Mouse (Mus musculus) stomach, embryonic 15.5 days (tissue): ENCODE data around the gene Rft1. TPM values are rescaled to one million over a fixed set of nuclear protein-coding genes. Genes with fewer than 3 reads are reported as not detected.

Experiments used
- ATAC-seq: fragments of 200-750 bp; cut with Nextera tagmentation; 2 replicates; pipeline ENCODE4 v1.8.0; 2017; ENCODE audit warnings: low read depth, moderate number of reproducible peaks, moderate TSS enrichment; ENCODE audit not compliant: insufficient read depth, low FRiP score
- H3K27ac ChIP-seq: fragments of 300-500 bp; sonication (generic); 2 replicates; pipeline ENCODE4 v1.5.1; 2015; ENCODE audit warnings: mild to moderate bottlenecking, inconsistent platforms
- H3K27me3 ChIP-seq: fragments of 300-500 bp; sonication (generic); replicated peaks from 2 replicates; pipeline ENCODE4 v1.6.1; 2015; ENCODE audit warnings: inconsistent platforms
- H3K36me3 ChIP-seq: fragments of 300-500 bp; sonication (generic); 2 replicates; pipeline ENCODE4 v1.6.1; 2015; ENCODE audit warnings: inconsistent platforms
- H3K4me1 ChIP-seq: fragments of 300-500 bp; sonication (generic); 2 replicates; pipeline ENCODE4 v1.6.1; 2015; ENCODE audit warnings: inconsistent platforms
- H3K4me2 ChIP-seq: fragments of 300-500 bp; sonication (generic); 2 replicates; pipeline ENCODE4 v1.6.1; 2015; ENCODE audit warnings: mild to moderate bottlenecking, inconsistent platforms
- H3K4me3 ChIP-seq: fragments of 300-500 bp; sonication (generic); replicated peaks from 2 replicates; pipeline ENCODE4 v1.5.1; 2015; ENCODE audit warnings: inconsistent platforms
- H3K9ac ChIP-seq: fragments of 300-500 bp; sonication (generic); 2 replicates; pipeline ENCODE4 v1.6.1; 2015; ENCODE audit warnings: inconsistent platforms
- H3K9me3 ChIP-seq: fragments of 300-500 bp; sonication (generic); 2 replicates; pipeline ENCODE4 v1.6.1; 2016; ENCODE audit warnings: inconsistent platforms
- WGBS: fragments of 180-500 bp; shearing (Covaris S2); methylation state at CpG from one replicate; pipeline ENCODE4 v1.1.7; 2015; 5-methylcytosine and 5-hydroxymethylcytosine counted together
- polyA plus RNA-seq: library from polyadenylated mRNA; unstranded; fragments of >200 nt; fragmentation: Nextera tagmentation; extraction: Ambion mirVana; gene quantifications from 2 replicates; pipeline ENCODE4 v1.2.1, GENCODE M21; 2015

Gene Rft1
- polyA plus RNA-seq, 1 experiment from 2014 or later: 14.7 TPM

GRCm38 (mm10) chr14:30648478-30648877, 5.7 kb upstream of the Rft1 start:
- Histone ChIP-seq H3K9me3 (no peaks in the 10 kb centered on the region), H3K27ac (no peak overlapping the region), H3K4me2 (no peak overlapping the region), H3K9ac (no peak overlapping the region), H3K27me3 (no peaks in the 10 kb centered on the region), H3K4me3 (no peak overlapping the region), H3K36me3 (no peaks in the 10 kb centered on the region), H3K4me1 (no peaks in the 10 kb centered on the region)
- ATAC-seq: no peak
- WGBS: 45% methylated on average over 3 of the region's 3 CpGs

- Histone ChIP-seq H3K27ac (no peak overlapping the region), H3K4me2 (no peak overlapping the region), H3K9ac (no peak overlapping the region), H3K9me3 (no peaks in the 10 kb centered on the region), H3K36me3 (no peaks in the 10 kb centered on the region), H3K4me3 (no peak overlapping the region), H3K27me3 (no peaks in the 10 kb centered on the region), H3K4me1 (peaks cover 1% of the 10 kb centered on the region; the same call in 1 of the 2 replicates)
- WGBS: 82% methylated on average over 8 of the region's 8 CpGs
- no peak for ATAC-seq
Observed at GRCm38 (mm10) chr14:30649745-30650144, 4.4 kb upstream of the Rft1 start.

GRCm38 (mm10) chr14:30650969-30651368, 3.2 kb upstream of the Rft1 start:
- H3K27ac ChIP-seq: no peak overlapping the region
- WGBS: 18% methylated on average over 4 of the region's 4 CpGs
- H3K27me3 ChIP-seq: no peaks in the 10 kb centered on the region
- peak; percentile 74 for ATAC-seq
- H3K36me3 ChIP-seq: no peaks in the 10 kb centered on the region
- H3K9ac ChIP-seq: no peak overlapping the region
- H3K4me1 ChIP-seq: peaks cover 5% of the 10 kb centered on the region; the same call in 1 of the 2 replicates
- H3K4me2 ChIP-seq: no peak overlapping the region
- H3K4me3 ChIP-seq: no peak overlapping the region
- no peaks in the 10 kb centered on the region for H3K9me3 ChIP-seq

- no peak for ATAC-seq
- Histone ChIP-seq H3K4me3 (peak overlapping the region; percentile 100), H3K9me3 (no peaks in the 10 kb centered on the region), H3K9ac (peak overlapping the region; percentile 99), H3K36me3 (no peaks in the 10 kb centered on the region), H3K4me2 (peak overlapping the region; percentile 73), H3K27ac (peak overlapping the region; percentile 89), H3K4me1 (peaks cover 5% of the 10 kb centered on the region; the same call in 1 of the 2 replicates), H3K27me3 (no peaks in the 10 kb centered on the region)
- 41% methylated on average over 4 of the region's 4 CpGs for WGBS
Observed at GRCm38 (mm10) chr14:30654691-30655228, 600 bp downstream of the Rft1 start.

GRCm38 (mm10) chr14:30655531-30655930, 1.4 kb downstream of the Rft1 start:
- no peak for ATAC-seq

GRCm38 (mm10) chr14:30666061-30666460, 11.9 kb downstream of the Rft1 start:
- no peak overlapping the region for H3K4me2 ChIP-seq
- H3K36me3 ChIP-seq: peaks cover 45% of the 10 kb centered on the region
- no peak overlapping the region for H3K27ac ChIP-seq
- no peak overlapping the region for H3K4me3 ChIP-seq
- H3K9me3 ChIP-seq: no peaks in the 10 kb centered on the region
- ATAC-seq: no peak
- no peaks in the 10 kb centered on the region for H3K4me1 ChIP-seq
- H3K9ac ChIP-seq: no peak overlapping the region
- WGBS: 72% methylated on average over 3 of the region's 3 CpGs
- H3K27me3 ChIP-seq: no peaks in the 10 kb centered on the region

More at GRCm38 (mm10) chr14:30655531-30655930, 1.4 kb downstream of the Rft1 start:
- H3K4me2 ChIP-seq: no peak overlapping the region
- no peak overlapping the region for H3K9ac ChIP-seq
- WGBS: 91% methylated on average over 1 of the region's 1 CpGs
- H3K27me3 ChIP-seq: no peaks in the 10 kb centered on the region
- H3K9me3 ChIP-seq: no peaks in the 10 kb centered on the region
- peaks cover 5% of the 10 kb centered on the region; the same call in 1 of the 2 replicates for H3K4me1 ChIP-seq
- no peak overlapping the region for H3K27ac ChIP-seq
- H3K36me3 ChIP-seq: 0 out of 2 replicates have a peak, but pooled peaks cover 3% of the 10 kb centered on the region
- no peak overlapping the region for H3K4me3 ChIP-seq

- Histone ChIP-seq H3K4me2 (no peak overlapping the region), H3K9ac (no peak overlapping the region), H3K4me3 (no peak overlapping the region), H3K36me3 (peaks cover 43% of the 10 kb centered on the region), H3K9me3 (no peaks in the 10 kb centered on the region), H3K27ac (no peak overlapping the region), H3K27me3 (no peaks in the 10 kb centered on the region), H3K4me1 (no peaks in the 10 kb centered on the region)
- no peak for ATAC-seq
- 85% methylated on average over 4 of the region's 4 CpGs for WGBS
Observed at GRCm38 (mm10) chr14:30666604-30667003, 12.4 kb downstream of the Rft1 start.

GRCm38 (mm10) chr14:30670161-30670560, 16.0 kb downstream of the Rft1 start:
- Histone ChIP-seq H3K4me3 (no peak overlapping the region), H3K36me3 (peaks cover 38% of the 10 kb centered on the region), H3K4me1 (no peaks in the 10 kb centered on the region), H3K27me3 (no peaks in the 10 kb centered on the region), H3K9ac (no peak overlapping the region), H3K9me3 (no peaks in the 10 kb centered on the region), H3K27ac (no peak overlapping the region), H3K4me2 (no peak overlapping the region)
- ATAC-seq: no peak
- whole genome bisulfite sequencing: 90% methylated on average over 6 of the region's 6 CpGs

- ATAC-seq: no peak
- Histone ChIP-seq H3K4me1 (no peaks in the 10 kb centered on the region), H3K9me3 (no peaks in the 10 kb centered on the region), H3K4me3 (no peak overlapping the region), H3K4me2 (no peak overlapping the region), H3K27me3 (no peaks in the 10 kb centered on the region), H3K36me3 (peaks cover 34% of the 10 kb centered on the region), H3K9ac (no peak overlapping the region), H3K27ac (no peak overlapping the region)
- 69% methylated on average over 15 of the region's 15 CpGs for WGBS
Observed at GRCm38 (mm10) chr14:30671095-30671985, 17.2 kb downstream of the Rft1 start.

- H3K27ac ChIP-seq: no peak overlapping the region
- H3K9me3 ChIP-seq: no peaks in the 10 kb centered on the region
- no peak overlapping the region for H3K4me2 ChIP-seq
- H3K4me1 ChIP-seq: no peaks in the 10 kb centered on the region
- no peaks in the 10 kb centered on the region for H3K27me3 ChIP-seq
- H3K9ac ChIP-seq: no peak overlapping the region
- no peak overlapping the region for H3K4me3 ChIP-seq
- peaks cover 33% of the 10 kb centered on the region for H3K36me3 ChIP-seq
- peak; percentile 39; the same call in 1 of the 2 replicates for ATAC-seq
- WGBS: 9% methylated on average over 3 of the region's 3 CpGs
Observed at GRCm38 (mm10) chr14:30671986-30672312, 17.8 kb downstream of the Rft1 start.

- no peaks in the 10 kb centered on the region for H3K4me1 ChIP-seq
- no peak overlapping the region for H3K4me3 ChIP-seq
- ATAC-seq: no peak
- H3K9me3 ChIP-seq: no peaks in the 10 kb centered on the region
- no peak overlapping the region for H3K9ac ChIP-seq
- H3K27ac ChIP-seq: no peak overlapping the region
- peaks cover 19% of the 10 kb centered on the region for H3K36me3 ChIP-seq
- H3K27me3 ChIP-seq: no peaks in the 10 kb centered on the region
- no peak overlapping the region for H3K4me2 ChIP-seq
- WGBS: 75% methylated on average over 6 of the region's 6 CpGs
Observed at GRCm38 (mm10) chr14:30674947-30675346, 20.8 kb downstream of the Rft1 start.

- no peak overlapping the region for H3K4me2 ChIP-seq
- no peaks in the 10 kb centered on the region for H3K4me1 ChIP-seq
- peaks cover 11% of the 10 kb centered on the region; the same call in 1 of the 2 replicates for H3K36me3 ChIP-seq
- H3K27ac ChIP-seq: no peak overlapping the region
- WGBS: 88% methylated on average over 3 of the region's 3 CpGs
- no peak overlapping the region for H3K9ac ChIP-seq
- ATAC-seq: no peak
- no peaks in the 10 kb centered on the region for H3K9me3 ChIP-seq
- H3K4me3 ChIP-seq: no peak overlapping the region
- H3K27me3 ChIP-seq: no peaks in the 10 kb centered on the region
Observed at GRCm38 (mm10) chr14:30682131-30682530, 28.0 kb downstream of the Rft1 start.
